Mouse (Mus musculus): ENCODE measurements around the gene Fancc. TPM values are rescaled to one million over a fixed set of nuclear protein-coding genes. Genes with fewer than 3 reads are reported as not detected.
A peak's percentile ranks its signal among the peaks of the same experiment; 100 is the strongest.

Fancc gene
- polyA plus RNA-seq, 1 experiment from 2014 or later = 17.1 TPM

DNA sequence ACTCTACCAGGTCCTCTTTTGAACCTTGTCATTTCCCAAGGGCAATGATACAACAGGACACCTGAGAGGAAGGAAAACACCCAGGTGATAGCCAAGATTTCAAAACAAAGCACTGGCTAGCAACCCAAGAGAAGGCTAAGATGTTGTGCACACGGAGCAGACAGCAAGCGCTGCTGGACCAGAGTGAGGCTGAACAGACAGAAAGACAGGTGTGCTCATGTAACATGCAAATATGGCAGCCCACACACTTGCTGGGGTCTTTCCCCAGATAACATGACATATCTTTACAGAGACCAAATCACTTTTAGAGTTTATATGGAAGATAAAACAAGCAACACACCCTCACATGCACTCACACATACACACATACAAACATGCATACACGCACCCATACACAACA is 152.6 kb downstream of the Fancc start:
- Histone ChIP-seq H3K4me3 (ENCODE audit: low read depth, low read length) (no peak overlapping the region), H3K27me3 (replicated peaks; ENCODE audit: control insufficient read depth, insufficient read depth, low read length) (no peaks in the 10 kb centered on the region), H3K4me1 (ENCODE audit: control insufficient read depth, insufficient read depth, low read length) (no peaks in the 10 kb centered on the region), H3K9me3 (ENCODE audit: control insufficient read depth, low read length) (no peaks in the 10 kb centered on the region), H3K27ac (replicated peaks; ENCODE audit: low read depth, low read length) (no peak overlapping the region), H3K4me2 (ENCODE audit: low read depth, low read length) (no peak overlapping the region), H3K9ac (ENCODE audit: low read depth, low read length) (no peak overlapping the region), H3K36me3 (ENCODE audit: control insufficient read depth, insufficient read depth, low read length) (no peaks in the 10 kb centered on the region)
- no peak for ATAC-seq (ENCODE audit: low read depth)
- DNase-seq (ENCODE audit: low spot score) = no peak
- WGBS = 93% methylated on average over 3 of the region's 3 CpGs

- WGBS = 76% methylated on average over 2 of the region's 2 CpGs
- H3K27ac ChIP-seq (replicated peaks; ENCODE audit: low read depth, low read length) = no peak overlapping the region
- H3K36me3 ChIP-seq (ENCODE audit: control insufficient read depth, insufficient read depth, low read length) = no peaks in the 10 kb centered on the region
- ATAC-seq (ENCODE audit: low read depth) (peak; percentile 44; the same call in 1 of the 2 replicates), DNase-seq (ENCODE audit: low spot score) (peak; percentile 50)
- no peaks in the 10 kb centered on the region for H3K27me3 ChIP-seq (replicated peaks; ENCODE audit: control insufficient read depth, insufficient read depth, low read length)
- no peak overlapping the region for H3K4me3 ChIP-seq (ENCODE audit: low read depth, low read length)
- no peaks in the 10 kb centered on the region; the same call in 1 of the 2 replicates for H3K4me1 ChIP-seq (ENCODE audit: control insufficient read depth, insufficient read depth, low read length)
- no peaks in the 10 kb centered on the region for H3K9me3 ChIP-seq (ENCODE audit: control insufficient read depth, low read length)
- no peak overlapping the region for H3K4me2 ChIP-seq (ENCODE audit: low read depth, low read length)
- no peak overlapping the region for H3K9ac ChIP-seq (ENCODE audit: low read depth, low read length)
Observed at GRCm38 (mm10) chr13:63342781-63343180, 154.3 kb downstream of the Fancc start.

DNA sequence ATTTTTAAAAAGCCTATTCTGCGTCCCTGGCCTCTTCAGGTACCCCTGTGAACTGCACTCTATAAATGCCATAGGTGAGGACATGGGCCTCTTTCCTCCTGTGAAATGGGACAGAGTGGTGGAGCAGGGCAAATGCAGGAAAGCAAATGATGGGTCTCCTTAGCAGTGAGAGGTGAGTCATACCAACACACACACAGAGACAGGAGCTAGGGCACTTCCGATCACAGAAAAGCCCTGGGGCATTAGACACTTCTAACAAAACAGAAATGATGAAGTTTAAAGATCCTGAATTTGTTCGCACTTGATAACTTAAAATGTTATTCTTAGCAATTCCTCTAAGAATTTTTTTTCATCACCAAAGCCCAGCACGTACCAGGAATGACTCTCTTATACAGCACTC is 157.1 kb downstream of the Fancc start:
- WGBS = 72% methylated on average over 4 of the region's 4 CpGs
- no peak for ATAC-seq (ENCODE audit: low read depth)

GRCm38 (mm10) chr13:63337239-63337960 is 159.7 kb downstream of the Fancc start:
- H3K4me3 ChIP-seq (ENCODE audit: low read depth, low read length) = no peak overlapping the region
- DNase-seq (ENCODE audit: low spot score) (peak; percentile 71), ATAC-seq (ENCODE audit: low read depth) (peak; percentile 62)
- no peak overlapping the region for H3K4me2 ChIP-seq (ENCODE audit: low read depth, low read length)
- H3K4me1 ChIP-seq (ENCODE audit: control insufficient read depth, insufficient read depth, low read length) = no peaks in the 10 kb centered on the region; the same call in 1 of the 2 replicates
- H3K9ac ChIP-seq (ENCODE audit: low read depth, low read length) = no peak overlapping the region
- no peaks in the 10 kb centered on the region for H3K36me3 ChIP-seq (ENCODE audit: control insufficient read depth, insufficient read depth, low read length)
- WGBS = 37% methylated on average over 8 of the region's 8 CpGs
- no peak overlapping the region; the same call in 1 of the 2 replicates for H3K27ac ChIP-seq (replicated peaks; ENCODE audit: low read depth, low read length)
- H3K9me3 ChIP-seq (ENCODE audit: control insufficient read depth, low read length) = no peaks in the 10 kb centered on the region
- H3K27me3 ChIP-seq (replicated peaks; ENCODE audit: control insufficient read depth, insufficient read depth, low read length) = no peaks in the 10 kb centered on the region

More for the DNA sequence above, 157.1 kb downstream of the Fancc start:
- H3K27ac ChIP-seq (replicated peaks; ENCODE audit: low read depth, low read length) = no peak overlapping the region
- H3K4me1 ChIP-seq (ENCODE audit: control insufficient read depth, insufficient read depth, low read length) = no peaks in the 10 kb centered on the region; the same call in 1 of the 2 replicates
- H3K9me3 ChIP-seq (ENCODE audit: control insufficient read depth, low read length) = no peaks in the 10 kb centered on the region
- no peak overlapping the region for H3K9ac ChIP-seq (ENCODE audit: low read depth, low read length)
- no peak for DNase-seq (ENCODE audit: low spot score)
- no peak overlapping the region for H3K4me2 ChIP-seq (ENCODE audit: low read depth, low read length)
- no peaks in the 10 kb centered on the region for H3K27me3 ChIP-seq (replicated peaks; ENCODE audit: control insufficient read depth, insufficient read depth, low read length)
- H3K36me3 ChIP-seq (ENCODE audit: control insufficient read depth, insufficient read depth, low read length) = no peaks in the 10 kb centered on the region
- no peak overlapping the region for H3K4me3 ChIP-seq (ENCODE audit: low read depth, low read length)

DNA sequence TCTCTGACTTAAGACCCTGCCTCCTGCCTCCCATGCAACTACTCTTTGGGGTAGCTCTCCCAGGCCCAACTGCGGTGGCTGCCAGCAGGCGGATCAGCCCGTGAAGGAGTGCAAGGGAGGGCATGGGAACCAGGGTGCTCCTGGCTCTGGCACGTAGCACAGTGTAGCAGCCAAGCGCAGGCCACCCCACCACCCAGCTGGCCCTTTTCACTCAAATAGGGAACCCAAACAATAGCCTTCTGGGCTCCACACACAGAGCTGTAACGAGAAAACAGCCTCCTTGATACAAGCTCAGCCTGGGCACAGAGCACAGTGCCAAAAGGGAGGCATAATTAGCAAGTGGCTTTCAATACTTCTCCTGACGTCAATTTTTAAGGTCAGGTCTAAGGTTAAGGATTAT is 160.7 kb downstream of the Fancc start:
- no peak overlapping the region for H3K4me3 ChIP-seq (ENCODE audit: low read depth, low read length)
- peak; percentile 41; the same call in 1 of the 2 replicates for ATAC-seq (ENCODE audit: low read depth)
- no peaks in the 10 kb centered on the region for H3K9me3 ChIP-seq (ENCODE audit: control insufficient read depth, low read length)
- no peak overlapping the region for H3K9ac ChIP-seq (ENCODE audit: low read depth, low read length)
- no peak for DNase-seq (ENCODE audit: low spot score)
- H3K36me3 ChIP-seq (ENCODE audit: control insufficient read depth, insufficient read depth, low read length) = no peaks in the 10 kb centered on the region
- peak overlapping the region; percentile 13; the same call in 1 of the 2 replicates for H3K27ac ChIP-seq (replicated peaks; ENCODE audit: low read depth, low read length)
- no peaks in the 10 kb centered on the region for H3K27me3 ChIP-seq (replicated peaks; ENCODE audit: control insufficient read depth, insufficient read depth, low read length)
- no peak overlapping the region for H3K4me2 ChIP-seq (ENCODE audit: low read depth, low read length)
- WGBS = 57% methylated on average over 7 of the region's 7 CpGs
- H3K4me1 ChIP-seq (ENCODE audit: control insufficient read depth, insufficient read depth, low read length) = no peaks in the 10 kb centered on the region; the same call in 1 of the 2 replicates

GRCm38 (mm10) chr13:63335421-63336134 is 161.5 kb downstream of the Fancc start:
- H3K9ac ChIP-seq (ENCODE audit: low read depth, low read length) = no peak overlapping the region
- 0 out of 2 replicates have a peak overlapping the region, but pooled peaks have one; percentile 13 for H3K27ac ChIP-seq (replicated peaks; ENCODE audit: low read depth, low read length)
- ATAC-seq (ENCODE audit: low read depth) (no peak), DNase-seq (ENCODE audit: low spot score) (peak; percentile 47)
- peaks cover 4% of the 10 kb centered on the region; the same call in 1 of the 2 replicates for H3K4me1 ChIP-seq (ENCODE audit: control insufficient read depth, insufficient read depth, low read length)
- H3K9me3 ChIP-seq (ENCODE audit: control insufficient read depth, low read length) = no peaks in the 10 kb centered on the region
- H3K36me3 ChIP-seq (ENCODE audit: control insufficient read depth, insufficient read depth, low read length) = no peaks in the 10 kb centered on the region
- H3K4me2 ChIP-seq (ENCODE audit: low read depth, low read length) = no peak overlapping the region
- 52% methylated on average over 4 of the region's 4 CpGs for WGBS
- no peak overlapping the region for H3K4me3 ChIP-seq (ENCODE audit: low read depth, low read length)
- no peaks in the 10 kb centered on the region for H3K27me3 ChIP-seq (replicated peaks; ENCODE audit: control insufficient read depth, insufficient read depth, low read length)

DNA sequence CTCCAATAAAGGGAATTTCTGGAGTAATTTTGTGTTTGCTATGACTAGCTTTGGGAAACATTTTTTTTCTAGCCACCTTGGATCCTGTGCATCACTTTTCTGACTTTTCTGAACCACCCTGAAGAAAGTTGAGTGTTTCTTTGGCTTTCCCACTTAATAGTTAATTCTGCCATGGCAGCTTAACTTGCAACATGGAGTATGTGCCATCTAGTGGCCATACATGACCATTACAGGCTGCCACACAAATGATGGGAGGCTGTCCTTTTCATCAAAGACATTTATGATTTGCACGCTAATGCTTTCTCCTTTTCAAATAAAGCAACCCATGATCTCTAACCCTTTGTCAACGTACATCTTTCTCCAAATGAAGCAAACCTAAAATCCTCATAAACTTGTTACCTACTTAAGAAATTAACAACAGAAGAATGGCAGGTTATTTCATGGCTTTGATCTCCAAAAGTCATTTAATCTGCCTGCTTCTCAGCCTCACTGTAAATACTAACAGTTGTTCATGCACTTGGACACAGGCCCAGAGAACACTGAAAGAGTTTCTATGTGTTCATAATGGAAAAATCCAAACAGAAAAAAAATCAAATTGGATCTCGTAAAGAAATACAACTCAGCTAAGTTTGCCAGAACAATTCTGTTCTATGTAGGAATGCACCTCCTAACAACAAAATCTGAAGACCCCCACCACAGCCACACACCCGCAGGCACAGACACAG is 164.3 kb downstream of the Fancc start:
- H3K4me2 ChIP-seq (ENCODE audit: low read depth, low read length) = no peak overlapping the region
- H3K9ac ChIP-seq (ENCODE audit: low read depth, low read length) = no peak overlapping the region
- no peak overlapping the region for H3K4me3 ChIP-seq (ENCODE audit: low read depth, low read length)
- H3K27me3 ChIP-seq (replicated peaks; ENCODE audit: control insufficient read depth, insufficient read depth, low read length) = no peaks in the 10 kb centered on the region
- no peaks in the 10 kb centered on the region for H3K9me3 ChIP-seq (ENCODE audit: control insufficient read depth, low read length)
- peaks cover 13% of the 10 kb centered on the region; the same call in 1 of the 2 replicates for H3K4me1 ChIP-seq (ENCODE audit: control insufficient read depth, insufficient read depth, low read length)
- no peak overlapping the region for H3K27ac ChIP-seq (replicated peaks; ENCODE audit: low read depth, low read length)
- DNase-seq (ENCODE audit: low spot score) (peak; percentile 82), ATAC-seq (ENCODE audit: low read depth) (no peak)
- H3K36me3 ChIP-seq (ENCODE audit: control insufficient read depth, insufficient read depth, low read length) = no peaks in the 10 kb centered on the region
- 27% methylated on average over 4 of the region's 4 CpGs for WGBS

DNA sequence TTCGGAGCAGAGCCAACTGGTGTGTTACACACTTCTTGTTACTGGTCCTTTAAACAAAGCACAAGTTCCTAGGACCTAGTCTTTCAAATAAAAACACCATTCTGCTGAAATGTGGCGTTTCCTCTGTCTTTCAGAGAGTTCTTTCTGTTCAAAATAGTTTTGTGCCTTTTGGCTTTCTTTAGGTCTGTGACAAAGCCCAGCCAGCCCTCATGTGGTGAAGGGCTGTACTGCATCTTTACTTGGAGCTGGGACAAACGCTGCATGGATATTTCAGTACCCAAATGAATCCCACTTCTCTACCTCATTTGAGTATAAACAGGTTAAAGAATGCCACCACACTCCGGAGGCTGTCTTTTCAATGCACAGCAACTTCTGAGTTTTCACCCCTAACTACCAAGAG is 165.7 kb downstream of the Fancc start:
- no peaks in the 10 kb centered on the region for H3K36me3 ChIP-seq (ENCODE audit: control insufficient read depth, insufficient read depth, low read length)
- no peak overlapping the region for H3K9ac ChIP-seq (ENCODE audit: low read depth, low read length)
- no peaks in the 10 kb centered on the region for H3K9me3 ChIP-seq (ENCODE audit: control insufficient read depth, low read length)
- no peaks in the 10 kb centered on the region for H3K27me3 ChIP-seq (replicated peaks; ENCODE audit: control insufficient read depth, insufficient read depth, low read length)
- 33% methylated on average over 4 of the region's 4 CpGs for WGBS
- no peak for ATAC-seq (ENCODE audit: low read depth)
- peaks cover 13% of the 10 kb centered on the region; the same call in 1 of the 2 replicates for H3K4me1 ChIP-seq (ENCODE audit: control insufficient read depth, insufficient read depth, low read length)
- peak; percentile 83 for DNase-seq (ENCODE audit: low spot score)
- no peak overlapping the region for H3K4me2 ChIP-seq (ENCODE audit: low read depth, low read length)
- 0 out of 2 replicates have a peak overlapping the region, but pooled peaks have one; percentile 16 for H3K27ac ChIP-seq (replicated peaks; ENCODE audit: low read depth, low read length)
- H3K4me3 ChIP-seq (ENCODE audit: low read depth, low read length) = no peak overlapping the region

Measured in embryonic facial prominence, embryonic 14.5 days (tissue).